Mouse (Mus musculus): Measurements from ENCODE around the gene Tkt. TPM values are rescaled to one million over a fixed set of nuclear protein-coding genes. Genes with fewer than 3 reads are reported as not detected.

Tkt gene
- polyA plus RNA-seq, 1 experiment, result 794 TPM

GRCm38 (mm10) chr14:30566317-30566716 lies 18.2 kb downstream of the Tkt start:
- Histone ChIP-seq H3K4me1 (ENCODE audit: control insufficient read depth, insufficient read depth, low read length) (peaks cover 5% of the 10 kb centered on the region), H3K27me3 (ENCODE audit: control insufficient read depth, insufficient read depth, low read length, poor library complexity, severe bottlenecking) (no peaks in the 10 kb centered on the region), H3K9ac (ENCODE audit: low read depth, poor library complexity, severe bottlenecking) (no peak overlapping the region), H3K27ac (ENCODE audit: insufficient read depth, low read length) (no peak overlapping the region), H3K36me3 (ENCODE audit: control insufficient read depth, insufficient read depth, low read length, poor library complexity, severe bottlenecking) (peaks cover 70% of the 10 kb centered on the region), H3K4me3 (ENCODE audit: low read depth, low read length) (no peak overlapping the region), H3K9me3 (replicated peaks; ENCODE audit: control insufficient read depth, insufficient read depth, low read length, poor library complexity, severe bottlenecking) (no peaks in the 10 kb centered on the region)
- TF ChIP-seq CTCF (IDR thresholded peaks at IDR 0.05; ENCODE audit: low read depth, low read length), result no peak
- no peak for TF ChIP-seq POLR2A (IDR thresholded peaks at IDR 0.05; ENCODE audit: insufficient read depth, low read length)
- TF ChIP-seq EP300 (IDR thresholded peaks at IDR 0.05; ENCODE audit: insufficient read depth, low read depth, low read length), result no peak

GRCm38 (mm10) chr14:30568016-30568415 lies 19.9 kb downstream of the Tkt start:
- Histone ChIP-seq H3K36me3 (ENCODE audit: control insufficient read depth, insufficient read depth, low read length, poor library complexity, severe bottlenecking) (peaks cover 81% of the 10 kb centered on the region), H3K4me3 (ENCODE audit: low read depth, low read length) (no peak overlapping the region), H3K9ac (ENCODE audit: low read depth, poor library complexity, severe bottlenecking) (no peak overlapping the region), H3K27me3 (ENCODE audit: control insufficient read depth, insufficient read depth, low read length, poor library complexity, severe bottlenecking) (no peaks in the 10 kb centered on the region), H3K9me3 (replicated peaks; ENCODE audit: control insufficient read depth, insufficient read depth, low read length, poor library complexity, severe bottlenecking) (no peaks in the 10 kb centered on the region), H3K27ac (ENCODE audit: insufficient read depth, low read length) (no peak overlapping the region), H3K4me1 (ENCODE audit: control insufficient read depth, insufficient read depth, low read length) (peaks cover 5% of the 10 kb centered on the region)
- TF ChIP-seq EP300 (IDR thresholded peaks at IDR 0.05; ENCODE audit: insufficient read depth, low read depth, low read length), result no peak
- TF ChIP-seq CTCF (IDR thresholded peaks at IDR 0.05; ENCODE audit: low read depth, low read length), result no peak
- no peak for TF ChIP-seq POLR2A (IDR thresholded peaks at IDR 0.05; ENCODE audit: insufficient read depth, low read length)

GRCm38 (mm10) chr14:30570303-30570702 lies 22.1 kb downstream of the Tkt start:
- TF ChIP-seq EP300 (IDR thresholded peaks at IDR 0.05; ENCODE audit: insufficient read depth, low read depth, low read length) (no peak), POLR2A (IDR thresholded peaks at IDR 0.05; ENCODE audit: insufficient read depth, low read length) (no peak)
- peaks cover 83% of the 10 kb centered on the region for H3K36me3 ChIP-seq (ENCODE audit: control insufficient read depth, insufficient read depth, low read length, poor library complexity, severe bottlenecking)
- no peak overlapping the region for H3K27ac ChIP-seq (ENCODE audit: insufficient read depth, low read length)
- H3K27me3 ChIP-seq (ENCODE audit: control insufficient read depth, insufficient read depth, low read length, poor library complexity, severe bottlenecking), result no peaks in the 10 kb centered on the region
- H3K4me1 ChIP-seq (ENCODE audit: control insufficient read depth, insufficient read depth, low read length), result no peaks in the 10 kb centered on the region
- no peak overlapping the region for H3K9ac ChIP-seq (ENCODE audit: low read depth, poor library complexity, severe bottlenecking)
- no peak overlapping the region for H3K4me3 ChIP-seq (ENCODE audit: low read depth, low read length)
- H3K9me3 ChIP-seq (replicated peaks; ENCODE audit: control insufficient read depth, insufficient read depth, low read length, poor library complexity, severe bottlenecking), result no peaks in the 10 kb centered on the region

- Histone ChIP-seq H3K4me1 (ENCODE audit: control insufficient read depth, insufficient read depth, low read length) (no peaks in the 10 kb centered on the region), H3K4me3 (ENCODE audit: low read depth, low read length) (no peak overlapping the region), H3K9me3 (replicated peaks; ENCODE audit: control insufficient read depth, insufficient read depth, low read length, poor library complexity, severe bottlenecking) (no peaks in the 10 kb centered on the region), H3K36me3 (ENCODE audit: control insufficient read depth, insufficient read depth, low read length, poor library complexity, severe bottlenecking) (peaks cover 65% of the 10 kb centered on the region), H3K9ac (ENCODE audit: low read depth, poor library complexity, severe bottlenecking) (no peak overlapping the region), H3K27ac (ENCODE audit: insufficient read depth, low read length) (no peak overlapping the region), H3K27me3 (ENCODE audit: control insufficient read depth, insufficient read depth, low read length, poor library complexity, severe bottlenecking) (no peaks in the 10 kb centered on the region)
- TF ChIP-seq EP300 (IDR thresholded peaks at IDR 0.05; ENCODE audit: insufficient read depth, low read depth, low read length), result no peak
- TF ChIP-seq POLR2A (IDR thresholded peaks at IDR 0.05; ENCODE audit: insufficient read depth, low read length), result no peak
- TF ChIP-seq CTCF (IDR thresholded peaks at IDR 0.05; ENCODE audit: low read depth, low read length), result no peak
Measured at GRCm38 (mm10) chr14:30572253-30572652, 24.1 kb downstream of the Tkt start.

- TF ChIP-seq CTCF (IDR thresholded peaks at IDR 0.05; ENCODE audit: low read depth, low read length) (no peak), EP300 (IDR thresholded peaks at IDR 0.05; ENCODE audit: insufficient read depth, low read depth, low read length) (no peak), POLR2A (IDR thresholded peaks at IDR 0.05; ENCODE audit: insufficient read depth, low read length) (no peak)
- Histone ChIP-seq H3K36me3 (ENCODE audit: control insufficient read depth, insufficient read depth, low read length, poor library complexity, severe bottlenecking) (peaks cover 56% of the 10 kb centered on the region), H3K27ac (ENCODE audit: insufficient read depth, low read length) (no peak overlapping the region), H3K9me3 (replicated peaks; ENCODE audit: control insufficient read depth, insufficient read depth, low read length, poor library complexity, severe bottlenecking) (no peaks in the 10 kb centered on the region), H3K9ac (ENCODE audit: low read depth, poor library complexity, severe bottlenecking) (no peak overlapping the region), H3K4me1 (ENCODE audit: control insufficient read depth, insufficient read depth, low read length) (no peaks in the 10 kb centered on the region), H3K4me3 (ENCODE audit: low read depth, low read length) (no peak overlapping the region), H3K27me3 (ENCODE audit: control insufficient read depth, insufficient read depth, low read length, poor library complexity, severe bottlenecking) (no peaks in the 10 kb centered on the region)
Measured at GRCm38 (mm10) chr14:30573235-30573634, 25.1 kb downstream of the Tkt start.

GRCm38 (mm10) chr14:30573983-30574584 lies 25.9 kb downstream of the Tkt start:
- no peaks in the 10 kb centered on the region for H3K27me3 ChIP-seq (ENCODE audit: control insufficient read depth, insufficient read depth, low read length, poor library complexity, severe bottlenecking)
- TF ChIP-seq EP300 (IDR thresholded peaks at IDR 0.05; ENCODE audit: insufficient read depth, low read depth, low read length) (no peak), POLR2A (IDR thresholded peaks at IDR 0.05; ENCODE audit: insufficient read depth, low read length) (no peak), CTCF (IDR thresholded peaks at IDR 0.05; ENCODE audit: low read depth, low read length) (no peak)
- no peak overlapping the region for H3K27ac ChIP-seq (ENCODE audit: insufficient read depth, low read length)
- peaks cover 2% of the 10 kb centered on the region for H3K4me1 ChIP-seq (ENCODE audit: control insufficient read depth, insufficient read depth, low read length)
- no peak overlapping the region for H3K4me3 ChIP-seq (ENCODE audit: low read depth, low read length)
- H3K9me3 ChIP-seq (replicated peaks; ENCODE audit: control insufficient read depth, insufficient read depth, low read length, poor library complexity, severe bottlenecking), result no peaks in the 10 kb centered on the region
- peaks cover 48% of the 10 kb centered on the region for H3K36me3 ChIP-seq (ENCODE audit: control insufficient read depth, insufficient read depth, low read length, poor library complexity, severe bottlenecking)
- no peak overlapping the region for H3K9ac ChIP-seq (ENCODE audit: low read depth, poor library complexity, severe bottlenecking)
